Mouse (Mus musculus) lung, embryonic 15.5 days (tissue): ENCODE data around the gene Nek6. TPM values are rescaled to one million over a fixed set of nuclear protein-coding genes. Genes with fewer than 3 reads are reported as not detected.
A peak's percentile ranks its signal among the peaks of the same experiment; 100 is the strongest.

Experiments used
- ATAC-seq: fragments of 200-750 bp; cut with Nextera tagmentation; 2 replicates; pipeline ENCODE4 v1.8.0; 2017; ENCODE audit warnings: moderate number of reproducible peaks, borderline replicate concordance; ENCODE audit not compliant: low FRiP score, low TSS enrichment; ENCODE audit errors: extremely low read depth
- H3K27ac ChIP-seq: fragments of 300-500 bp; sonication (generic); 2 replicates; pipeline ENCODE4 v1.5.1; 2015; ENCODE audit warnings: moderate library complexity, mild to moderate bottlenecking, inconsistent platforms
- H3K27me3 ChIP-seq: fragments of 300-500 bp; sonication (generic); 2 replicates; pipeline ENCODE4 v1.6.1; 2015; ENCODE audit warnings: inconsistent platforms
- H3K36me3 ChIP-seq: fragments of 300-500 bp; sonication (generic); 2 replicates; pipeline ENCODE4 v1.6.1; 2015; ENCODE audit warnings: inconsistent platforms
- H3K4me1 ChIP-seq: fragments of 300-500 bp; sonication (generic); 2 replicates; pipeline ENCODE4 v1.6.1; 2015; ENCODE audit warnings: inconsistent platforms
- H3K4me2 ChIP-seq: fragments of 300-500 bp; sonication (generic); 2 replicates; pipeline ENCODE4 v1.6.1; 2015; ENCODE audit warnings: inconsistent platforms, mild to moderate bottlenecking, moderate library complexity
- H3K4me3 ChIP-seq: fragments of 300-500 bp; sonication (generic); 2 replicates; pipeline ENCODE4 v1.5.1; 2015; ENCODE audit warnings: mild to moderate bottlenecking, inconsistent platforms
- H3K9ac ChIP-seq: fragments of 300-500 bp; sonication (generic); 2 replicates; pipeline ENCODE4 v1.6.1; 2015; ENCODE audit warnings: inconsistent platforms
- H3K9me3 ChIP-seq: fragments of 300-500 bp; sonication (generic); 2 replicates; pipeline ENCODE4 v1.6.1; 2016; ENCODE audit warnings: inconsistent platforms
- WGBS: fragments of 180-500 bp; shearing (Covaris S2); methylation state at CpG from one replicate; pipeline ENCODE4 v1.1.7; 2015; 5-methylcytosine and 5-hydroxymethylcytosine counted together
- polyA plus RNA-seq: library from polyadenylated mRNA; unstranded; fragments of >200 nt; fragmentation: Nextera tagmentation; extraction: Ambion mirVana; gene quantifications from 2 replicates; pipeline ENCODE4 v1.2.1, GENCODE M21; 2015

Gene Nek6
- polyA plus RNA-seq, 1 experiment from 2014 or later, result 129 TPM

DNA sequence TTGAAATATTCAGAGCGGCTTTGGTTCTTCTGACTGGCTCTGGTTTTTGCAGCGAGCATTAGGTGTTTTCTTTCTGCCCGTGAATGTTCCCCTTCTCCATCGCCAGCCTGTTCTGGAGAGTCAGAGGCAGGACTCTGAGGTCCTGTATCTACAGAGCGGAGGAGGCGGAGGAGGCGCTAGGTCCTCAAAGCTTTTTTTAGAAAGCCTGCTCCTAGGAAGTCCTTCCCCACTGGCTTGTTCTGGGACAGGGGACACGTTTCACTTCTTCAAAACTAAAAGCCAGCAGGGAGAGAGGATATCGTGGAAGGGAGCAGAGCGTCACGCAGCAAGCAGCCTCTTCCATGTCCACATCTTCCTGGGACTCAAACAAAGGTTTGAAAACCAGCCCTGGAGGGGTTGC lies 26.9 kb upstream of the Nek6 start:
- Histone ChIP-seq H3K4me2 (no peak overlapping the region), H3K27me3 (no peaks in the 10 kb centered on the region), H3K4me1 (peaks cover 34% of the 10 kb centered on the region), H3K27ac (peak overlapping the region; percentile 50; the same call in 1 of the 2 replicates), H3K36me3 (no peaks in the 10 kb centered on the region), H3K9ac (no peak overlapping the region), H3K4me3 (no peak overlapping the region), H3K9me3 (no peaks in the 10 kb centered on the region)
- no peak for ATAC-seq
- WGBS, result 59% methylated on average over 11 of the region's 11 CpGs

DNA sequence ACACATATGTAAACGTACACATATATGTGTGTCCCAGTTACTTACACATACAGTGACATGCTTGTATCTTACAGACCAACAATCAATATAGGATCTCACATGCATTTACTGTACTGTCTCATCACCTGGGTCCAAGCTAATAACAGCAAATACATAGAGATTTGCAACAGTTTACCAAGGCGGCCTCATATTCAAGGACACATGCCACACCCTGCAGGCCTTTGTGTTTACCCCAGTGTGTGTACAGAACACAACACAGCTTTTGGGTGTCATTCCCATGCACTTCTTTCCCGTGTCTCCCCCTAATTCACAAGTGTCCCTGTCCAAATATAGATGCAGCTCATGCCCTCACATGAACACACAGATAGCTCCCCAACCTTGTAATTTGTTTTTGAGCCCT lies 26.0 kb upstream of the Nek6 start:
- Histone ChIP-seq H3K27ac (peak overlapping the region; percentile 87), H3K4me1 (peaks cover 34% of the 10 kb centered on the region), H3K4me3 (no peak overlapping the region), H3K36me3 (no peaks in the 10 kb centered on the region), H3K27me3 (no peaks in the 10 kb centered on the region), H3K4me2 (no peak overlapping the region), H3K9me3 (no peaks in the 10 kb centered on the region), H3K9ac (no peak overlapping the region)
- 79% methylated on average over 3 of the region's 3 CpGs for WGBS
- no peak for ATAC-seq

DNA sequence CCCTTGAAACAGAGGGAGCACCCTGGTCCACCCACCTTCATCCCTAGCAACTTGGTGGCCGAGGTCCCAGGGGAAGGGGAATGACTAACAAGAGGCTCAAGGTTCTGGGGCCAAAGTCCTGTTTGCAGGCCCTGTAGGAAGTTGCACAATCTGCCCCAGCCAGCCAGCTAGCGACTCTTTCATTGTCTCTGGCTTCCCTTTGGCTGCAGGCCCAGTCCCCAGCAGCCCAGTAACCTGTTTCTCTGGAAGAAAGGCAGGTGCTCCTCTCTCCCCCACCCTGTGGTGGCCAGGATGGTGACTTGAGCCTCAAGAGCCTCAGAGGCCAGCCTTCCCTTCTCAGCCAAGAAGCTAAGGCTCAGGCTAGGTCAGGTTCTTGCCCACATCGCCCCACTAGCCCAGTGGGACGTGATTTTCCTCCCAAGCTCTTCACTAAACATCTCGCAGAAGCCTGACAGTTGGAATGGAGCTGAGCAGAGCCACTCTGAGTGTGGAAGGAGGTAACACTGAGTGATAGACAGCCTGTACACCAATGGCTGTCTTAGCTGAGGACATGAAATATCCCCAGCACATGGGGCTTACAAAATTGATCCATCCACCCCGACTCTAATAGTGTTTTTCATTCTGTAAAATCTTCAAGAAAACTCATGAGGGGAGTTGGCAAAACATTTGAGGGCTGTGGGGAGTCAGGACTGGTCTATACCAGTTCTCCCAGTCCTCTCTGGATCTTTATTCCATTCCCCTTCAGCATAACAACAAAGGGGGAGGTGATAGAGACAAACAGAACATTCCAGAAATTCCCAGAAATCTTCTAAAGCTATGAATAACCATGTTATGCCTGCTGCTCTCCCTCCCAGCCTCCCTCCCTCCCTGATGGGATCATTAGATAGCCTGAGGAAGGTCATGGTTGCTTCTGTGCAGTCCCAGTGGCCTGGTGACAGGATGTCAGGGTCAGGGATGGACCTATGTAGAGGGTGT lies 25.2 kb upstream of the Nek6 start:
- WGBS, result 35% methylated on average over 6 of the region's 6 CpGs
- ATAC-seq, result peak; percentile 82
- Histone ChIP-seq H3K4me2 (no peak overlapping the region), H3K9ac (no peak overlapping the region), H3K27me3 (no peaks in the 10 kb centered on the region), H3K27ac (peak overlapping the region; percentile 87), H3K36me3 (no peaks in the 10 kb centered on the region), H3K4me3 (no peak overlapping the region), H3K4me1 (peaks cover 34% of the 10 kb centered on the region), H3K9me3 (no peaks in the 10 kb centered on the region)

DNA sequence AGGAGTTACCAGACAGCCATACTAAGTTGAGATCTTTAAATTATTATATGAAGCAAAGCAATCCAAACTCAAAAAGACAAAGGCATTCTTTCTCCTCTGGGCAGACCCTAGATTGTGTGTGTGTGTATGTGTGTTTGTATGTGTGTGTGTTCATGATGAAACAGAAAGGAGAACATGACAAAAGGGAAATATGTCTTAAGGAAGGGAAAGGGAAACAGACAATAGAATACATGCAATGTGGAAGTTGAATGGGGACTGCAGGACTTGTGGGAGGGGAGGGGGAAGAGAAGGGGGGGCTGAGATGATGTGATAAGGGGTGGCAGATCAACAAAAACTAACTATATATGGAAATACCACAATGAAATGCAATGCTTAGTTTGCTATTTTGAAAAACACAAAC lies 13.8 kb upstream of the Nek6 start:
- Histone ChIP-seq H3K27me3 (no peaks in the 10 kb centered on the region), H3K36me3 (no peaks in the 10 kb centered on the region), H3K9me3 (no peaks in the 10 kb centered on the region), H3K9ac (no peak overlapping the region), H3K27ac (no peak overlapping the region), H3K4me3 (no peak overlapping the region), H3K4me1 (peaks cover 12% of the 10 kb centered on the region; the same call in 1 of the 2 replicates), H3K4me2 (no peak overlapping the region)
- ATAC-seq, result no peak

DNA sequence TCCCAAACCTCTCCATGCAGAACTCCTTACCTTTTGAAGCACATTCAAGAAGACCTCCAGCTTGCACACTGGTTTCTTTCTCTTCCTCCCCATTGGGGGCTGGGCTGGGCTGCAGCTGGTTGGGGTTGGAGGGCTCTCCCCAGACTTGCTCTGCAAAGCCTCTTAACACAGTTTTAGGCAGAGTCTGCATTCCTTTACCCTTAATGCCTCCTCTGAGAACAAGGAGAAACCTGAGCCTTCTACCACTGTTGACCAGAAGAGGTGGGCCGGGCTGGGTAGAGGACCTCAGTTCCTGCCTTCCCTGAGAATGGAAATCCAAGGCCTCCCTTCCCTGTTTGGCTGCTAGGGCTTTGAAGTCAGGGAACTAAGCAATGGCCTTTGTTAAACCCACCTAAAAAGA lies 9.8 kb upstream of the Nek6 start:
- Histone ChIP-seq H3K4me2 (peak overlapping the region; percentile 29), H3K27me3 (no peaks in the 10 kb centered on the region), H3K9me3 (no peaks in the 10 kb centered on the region), H3K9ac (no peak overlapping the region), H3K27ac (peak overlapping the region; percentile 81), H3K4me3 (no peak overlapping the region), H3K4me1 (peaks cover 23% of the 10 kb centered on the region), H3K36me3 (no peaks in the 10 kb centered on the region)
- WGBS, result 26% methylated on average over 1 of the region's 1 CpGs
- ATAC-seq, result peak; percentile 80

DNA sequence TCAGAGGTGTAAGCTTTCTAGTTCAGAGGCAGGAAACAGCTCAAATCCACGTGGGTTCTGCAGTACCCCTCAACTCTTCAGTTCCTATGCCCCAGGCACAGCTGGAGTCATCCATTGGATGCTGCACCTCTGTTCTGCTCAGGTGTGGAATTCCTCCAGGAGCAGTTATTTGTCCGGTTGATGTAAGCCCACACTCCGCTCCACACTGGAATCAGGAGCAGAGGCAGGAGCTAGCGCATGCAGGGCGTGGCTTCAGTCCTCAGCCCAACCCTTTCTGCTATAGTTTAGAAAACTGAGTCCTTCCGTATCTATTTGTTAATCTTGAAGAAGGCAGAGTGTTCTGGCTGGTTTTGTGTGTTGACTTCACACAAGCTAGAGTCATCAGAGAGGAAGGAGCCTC lies 9.3 kb upstream of the Nek6 start:
- Histone ChIP-seq H3K4me3 (no peak overlapping the region), H3K27ac (peak overlapping the region; percentile 81), H3K36me3 (no peaks in the 10 kb centered on the region), H3K9ac (no peak overlapping the region), H3K27me3 (no peaks in the 10 kb centered on the region), H3K4me2 (no peak overlapping the region), H3K4me1 (peaks cover 23% of the 10 kb centered on the region), H3K9me3 (no peaks in the 10 kb centered on the region)
- 0 out of 2 replicates have a peak, but pooled peaks have one; percentile 17 for ATAC-seq
- WGBS, result 44% methylated on average over 6 of the region's 6 CpGs

DNA sequence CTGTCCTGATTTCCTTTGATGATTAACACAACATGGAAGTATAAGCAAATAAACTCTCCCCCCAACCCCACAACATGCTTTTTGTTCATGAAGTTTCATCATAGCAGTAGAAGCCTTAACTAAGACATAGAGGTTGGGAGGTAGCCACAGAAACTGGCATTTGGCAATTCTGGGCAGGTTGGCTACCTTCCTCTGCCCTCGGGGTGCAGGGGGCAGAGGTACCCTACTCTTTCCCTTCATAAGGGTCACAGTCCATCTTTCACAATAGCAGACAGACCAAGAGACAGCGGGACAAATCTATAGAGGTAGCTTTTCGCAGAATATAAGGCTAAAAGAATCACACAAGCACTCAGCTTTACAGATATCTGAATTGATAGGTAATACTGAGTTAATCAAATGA lies 8.7 kb upstream of the Nek6 start:
- H3K27me3 ChIP-seq, result no peaks in the 10 kb centered on the region
- no peaks in the 10 kb centered on the region for H3K36me3 ChIP-seq
- H3K4me3 ChIP-seq, result no peak overlapping the region
- no peaks in the 10 kb centered on the region for H3K9me3 ChIP-seq
- no peak for ATAC-seq
- H3K4me2 ChIP-seq, result no peak overlapping the region
- WGBS, result 87% methylated on average over 3 of the region's 3 CpGs
- H3K27ac ChIP-seq, result peak overlapping the region; percentile 81; the same call in 1 of the 2 replicates
- H3K9ac ChIP-seq, result no peak overlapping the region
- H3K4me1 ChIP-seq, result peaks cover 23% of the 10 kb centered on the region

DNA sequence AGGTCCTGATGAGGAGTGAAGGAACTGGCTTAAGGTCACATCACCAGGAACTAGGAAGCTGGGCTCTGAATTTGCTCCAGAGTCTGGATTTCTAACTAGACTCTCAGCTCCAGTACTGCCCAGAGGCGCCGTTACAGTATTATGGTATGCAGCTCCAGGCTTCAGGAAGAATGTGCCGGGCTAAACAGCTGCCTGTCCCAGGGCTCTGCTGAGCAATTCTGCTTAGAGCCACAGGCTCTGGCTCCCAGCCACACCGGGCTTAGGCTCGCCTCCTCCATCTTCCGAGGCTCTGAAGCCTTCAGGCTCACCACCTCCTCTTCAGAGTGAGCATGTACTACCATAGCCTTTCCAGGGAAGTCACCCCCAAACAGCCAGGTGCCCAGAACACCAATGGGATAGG lies 7.1 kb upstream of the Nek6 start:
- Histone ChIP-seq H3K9me3 (no peaks in the 10 kb centered on the region), H3K4me1 (peaks cover 20% of the 10 kb centered on the region), H3K4me2 (no peak overlapping the region), H3K36me3 (no peaks in the 10 kb centered on the region), H3K27me3 (no peaks in the 10 kb centered on the region), H3K27ac (no peak overlapping the region), H3K4me3 (no peak overlapping the region), H3K9ac (no peak overlapping the region)
- WGBS, result 29% methylated on average over 6 of the region's 6 CpGs
- ATAC-seq, result no peak

DNA sequence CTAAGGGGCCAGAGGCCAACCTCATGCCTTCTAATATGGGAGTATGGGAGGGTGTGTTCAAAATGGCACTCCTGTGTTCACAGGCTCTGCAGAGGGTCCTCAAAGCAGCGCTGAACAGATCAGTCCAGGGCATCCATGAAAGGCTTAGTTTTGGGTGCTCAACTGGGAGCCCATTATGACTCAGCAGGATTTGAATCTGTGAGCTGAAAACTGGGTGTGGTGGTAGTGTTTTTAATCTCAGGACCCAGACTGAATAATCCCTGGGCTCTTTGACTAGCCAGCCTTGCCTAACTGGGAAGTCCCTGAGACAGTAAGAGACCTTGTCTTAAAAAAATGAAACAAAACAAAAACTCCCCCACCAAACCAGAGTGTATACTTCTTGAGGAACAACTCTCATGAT lies 4.3 kb upstream of the Nek6 start:
- H3K4me2 ChIP-seq, result no peak overlapping the region
- peaks cover 19% of the 10 kb centered on the region for H3K4me1 ChIP-seq
- WGBS, result 86% methylated on average over 1 of the region's 1 CpGs
- H3K36me3 ChIP-seq, result no peaks in the 10 kb centered on the region
- H3K4me3 ChIP-seq, result no peak overlapping the region
- no peaks in the 10 kb centered on the region for H3K9me3 ChIP-seq
- ATAC-seq, result no peak
- no peak overlapping the region for H3K9ac ChIP-seq
- no peak overlapping the region for H3K27ac ChIP-seq
- H3K27me3 ChIP-seq, result no peaks in the 10 kb centered on the region

DNA sequence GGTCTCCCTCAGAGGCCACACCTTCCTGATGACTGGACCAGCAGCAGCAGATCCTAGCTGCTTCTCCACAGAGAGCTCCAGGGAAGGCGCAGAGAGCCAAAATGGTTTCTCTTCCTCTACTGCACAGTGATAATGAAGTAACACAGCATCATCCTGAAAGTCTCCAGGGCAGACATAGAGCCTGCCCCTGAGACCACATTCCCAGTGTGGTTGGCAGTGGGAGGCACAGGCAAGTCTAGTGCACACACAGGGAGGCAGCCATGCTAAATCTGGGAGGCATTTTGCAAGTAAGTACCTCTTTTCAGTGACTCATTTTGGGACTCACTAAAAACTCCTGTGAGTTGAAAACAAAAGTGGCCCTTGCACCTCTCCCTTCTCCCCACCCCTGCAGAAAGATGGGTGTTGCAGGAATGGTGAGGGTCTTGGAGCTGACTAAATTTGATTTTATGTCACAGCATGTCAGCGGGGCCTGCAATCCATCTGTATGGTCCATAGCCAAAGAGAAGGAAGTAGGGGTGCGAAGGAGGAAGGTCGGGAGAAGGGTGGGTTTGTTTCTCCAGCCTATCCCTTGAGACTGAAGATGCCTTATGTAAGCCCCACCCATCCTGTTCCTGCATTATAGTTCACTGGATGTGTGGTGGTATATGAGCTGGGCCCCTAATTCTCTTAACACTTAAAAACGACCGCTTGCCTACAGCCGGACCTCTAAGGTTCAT lies 2.3 kb upstream of the Nek6 start:
- Histone ChIP-seq H3K4me1 (peaks cover 24% of the 10 kb centered on the region), H3K27me3 (no peaks in the 10 kb centered on the region), H3K4me3 (no peak overlapping the region), H3K36me3 (no peaks in the 10 kb centered on the region), H3K4me2 (no peak overlapping the region), H3K27ac (no peak overlapping the region), H3K9me3 (no peaks in the 10 kb centered on the region), H3K9ac (no peak overlapping the region)
- 75% methylated on average over 7 of the region's 7 CpGs for WGBS
- ATAC-seq, result no peak

DNA sequence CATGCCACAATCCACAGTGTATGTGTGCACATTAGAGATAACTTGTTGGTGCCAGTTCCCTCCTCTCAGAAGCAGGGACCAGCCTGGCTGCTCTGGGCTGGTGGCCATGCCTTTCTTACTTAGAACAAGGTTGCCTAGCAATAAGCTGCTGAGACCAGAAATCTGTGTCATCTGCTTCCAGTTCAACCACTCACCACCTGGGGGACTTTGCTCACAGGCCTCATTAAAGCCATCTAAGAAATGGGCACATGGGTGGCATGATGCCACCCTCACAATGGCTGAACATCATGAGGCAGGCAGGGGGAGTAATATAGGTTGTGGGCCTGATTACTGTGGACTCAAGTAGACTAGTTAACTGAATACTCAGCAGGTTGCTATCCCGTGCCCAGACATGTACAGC lies 1.3 kb upstream of the Nek6 start:
- Histone ChIP-seq H3K36me3 (no peaks in the 10 kb centered on the region), H3K27me3 (no peaks in the 10 kb centered on the region), H3K27ac (no peak overlapping the region), H3K9ac (no peak overlapping the region), H3K4me2 (no peak overlapping the region), H3K4me1 (peaks cover 27% of the 10 kb centered on the region), H3K4me3 (no peak overlapping the region), H3K9me3 (no peaks in the 10 kb centered on the region)
- ATAC-seq, result no peak
- 96% methylated on average over 1 of the region's 1 CpGs for WGBS
